Mouse (Mus musculus): ENCODE measurements around the gene Aldh3b2. TPM values are rescaled to one million over a fixed set of nuclear protein-coding genes. Genes with fewer than 3 reads are reported as not detected.
"Not testable (repeated sequence)": the region's sequence is repeated elsewhere in the genome, so short reads cannot be mapped to it uniquely, and the experiment has no call there.

Gene Aldh3b2
- polyA plus RNA-seq, 1 experiment = 2.6 TPM

DNA sequence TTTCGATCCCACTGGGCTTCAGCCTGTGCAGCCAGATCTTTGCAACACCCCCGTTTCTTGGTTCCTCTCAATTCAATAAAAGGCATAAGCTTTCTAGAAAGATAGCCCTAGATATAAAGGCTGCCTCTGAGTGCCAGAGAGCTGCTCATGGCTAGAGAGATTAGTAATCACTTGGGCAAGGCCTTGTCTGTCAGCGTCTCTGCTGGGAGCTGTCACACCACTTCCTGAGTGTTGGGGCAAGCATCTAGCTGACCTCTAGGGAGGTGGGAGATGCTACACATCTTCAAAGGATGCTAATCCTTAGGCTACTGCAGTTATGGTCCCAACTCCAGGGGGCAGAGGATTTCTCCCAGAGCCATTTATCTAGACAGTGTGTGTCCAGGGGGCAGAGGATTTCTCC lies 4.9 kb upstream of the Aldh3b2 start:
- no peak for DNase-seq
- no peak overlapping the region for H3K27ac ChIP-seq (ENCODE audit: insufficient read depth, low read depth, low read length)
- TF ChIP-seq CTCF (conservative IDR thresholded peaks at IDR 0.05; ENCODE audit: insufficient read depth, insufficient read length, low read depth, low read length) (no peak), POLR2A (IDR thresholded peaks at IDR 0.05; ENCODE audit: low read depth, low read length) (no peak)
- WGBS = 82% methylated on average over 3 of the region's 3 CpGs
- no peak overlapping the region for H3K4me3 ChIP-seq (ENCODE audit: insufficient read depth, low read depth, low read length)
- no peaks in the 10 kb centered on the region for H3K4me1 ChIP-seq (ENCODE audit: control insufficient read depth, insufficient read depth, low read length)
- no peaks in the 10 kb centered on the region for H3K27me3 ChIP-seq (replicated peaks; ENCODE audit: control insufficient read depth, insufficient read depth, low read length)
- no peaks in the 10 kb centered on the region for H3K36me3 ChIP-seq (ENCODE audit: control insufficient read depth, insufficient read depth, low read length)

DNA sequence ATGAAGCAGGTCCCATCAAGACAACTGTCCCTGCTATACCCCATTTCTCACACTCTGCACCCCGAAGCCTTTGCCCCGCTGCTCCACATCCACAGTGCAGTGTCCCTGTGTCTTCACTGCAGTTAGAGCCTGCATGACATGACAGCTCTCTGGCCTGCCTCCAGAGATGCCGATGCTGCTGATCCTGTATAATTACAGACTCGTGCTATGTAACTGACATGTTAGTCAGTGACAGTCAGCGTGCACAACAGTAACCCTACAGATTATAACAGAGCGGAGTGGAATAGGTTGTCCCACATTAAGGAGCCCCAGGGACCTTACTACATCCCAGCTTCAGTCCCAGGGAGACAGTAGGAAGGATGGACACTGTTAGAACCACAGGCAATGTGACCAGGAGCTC lies 2.5 kb downstream of the Aldh3b2 start:
- H3K4me3 ChIP-seq (ENCODE audit: insufficient read depth, low read depth, low read length); H3K36me3 ChIP-seq (ENCODE audit: control insufficient read depth, insufficient read depth, low read length); H3K27me3 ChIP-seq (replicated peaks; ENCODE audit: control insufficient read depth, insufficient read depth, low read length); H3K4me1 ChIP-seq (ENCODE audit: control insufficient read depth, insufficient read depth, low read length); H3K27ac ChIP-seq (ENCODE audit: insufficient read depth, low read depth, low read length); DNase-seq: not testable (repeated sequence)
- WGBS = 86% methylated on average over 6 of the region's 6 CpGs

DNA sequence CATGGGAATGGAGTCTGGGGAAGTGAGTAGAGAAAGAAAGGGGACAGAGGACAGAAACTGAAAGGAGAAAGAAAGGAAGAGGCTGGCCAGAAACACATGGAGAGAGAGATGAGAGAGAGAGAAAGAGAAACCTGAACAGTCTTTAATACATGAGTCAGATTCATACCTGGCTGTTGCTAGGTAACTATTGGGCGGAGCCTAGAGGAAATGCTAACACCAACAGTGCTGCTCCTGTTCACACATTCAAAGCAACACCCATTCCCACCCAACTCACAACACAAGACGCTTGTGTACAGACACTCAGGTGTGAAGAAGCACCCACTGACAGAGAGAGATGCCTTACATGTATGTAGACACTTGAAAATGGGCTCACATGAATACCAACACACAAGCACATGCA lies 3.7 kb downstream of the Aldh3b2 start:
- TF ChIP-seq CTCF (conservative IDR thresholded peaks at IDR 0.05; ENCODE audit: insufficient read depth, insufficient read length, low read depth, low read length) (no peak), POLR2A (IDR thresholded peaks at IDR 0.05; ENCODE audit: low read depth, low read length) (no peak)
- WGBS = 87% methylated on average over 2 of the region's 2 CpGs
- Histone ChIP-seq H3K27me3 (replicated peaks; ENCODE audit: control insufficient read depth, insufficient read depth, low read length) (no peaks in the 10 kb centered on the region), H3K4me1 (ENCODE audit: control insufficient read depth, insufficient read depth, low read length) (no peaks in the 10 kb centered on the region; the same call in 1 of the 2 replicates), H3K4me3 (ENCODE audit: insufficient read depth, low read depth, low read length) (no peak overlapping the region), H3K36me3 (ENCODE audit: control insufficient read depth, insufficient read depth, low read length) (no peaks in the 10 kb centered on the region), H3K27ac (ENCODE audit: insufficient read depth, low read depth, low read length) (no peak overlapping the region)
- no peak for DNase-seq

DNA sequence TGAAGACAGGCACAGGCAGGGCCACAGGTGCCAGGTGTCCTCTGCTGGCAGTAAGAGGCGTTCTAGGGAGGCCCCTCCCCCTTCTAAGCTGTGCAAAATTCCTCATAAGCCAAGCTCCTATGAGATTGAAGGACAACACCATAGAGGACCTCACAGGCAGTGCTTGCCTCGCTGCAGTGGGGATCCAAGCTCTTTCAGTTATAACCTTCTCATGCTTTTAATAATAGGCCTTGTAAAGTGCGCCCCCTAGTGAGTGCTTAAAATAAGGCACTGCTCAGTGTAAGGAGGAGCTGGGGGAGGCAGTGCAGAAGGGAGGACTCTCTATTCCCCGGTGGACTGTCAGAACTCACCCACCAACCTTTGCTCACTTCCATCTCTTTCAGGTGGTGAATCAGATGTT lies 8.2 kb downstream of the Aldh3b2 start:
- Histone ChIP-seq H3K27ac (ENCODE audit: insufficient read depth, low read depth, low read length) (no peak overlapping the region), H3K4me1 (ENCODE audit: control insufficient read depth, insufficient read depth, low read length) (peaks cover 11% of the 10 kb centered on the region), H3K27me3 (replicated peaks; ENCODE audit: control insufficient read depth, insufficient read depth, low read length) (no peaks in the 10 kb centered on the region), H3K4me3 (ENCODE audit: insufficient read depth, low read depth, low read length) (no peak overlapping the region), H3K36me3 (ENCODE audit: control insufficient read depth, insufficient read depth, low read length) (no peaks in the 10 kb centered on the region)
- peak; percentile 90 for DNase-seq
- peak; percentile 75 for TF ChIP-seq CTCF (conservative IDR thresholded peaks at IDR 0.05; ENCODE audit: insufficient read depth, insufficient read length, low read depth, low read length)
- no peak for TF ChIP-seq POLR2A (IDR thresholded peaks at IDR 0.05; ENCODE audit: low read depth, low read length)
- WGBS = 6% methylated on average over 4 of the region's 4 CpGs

DNA sequence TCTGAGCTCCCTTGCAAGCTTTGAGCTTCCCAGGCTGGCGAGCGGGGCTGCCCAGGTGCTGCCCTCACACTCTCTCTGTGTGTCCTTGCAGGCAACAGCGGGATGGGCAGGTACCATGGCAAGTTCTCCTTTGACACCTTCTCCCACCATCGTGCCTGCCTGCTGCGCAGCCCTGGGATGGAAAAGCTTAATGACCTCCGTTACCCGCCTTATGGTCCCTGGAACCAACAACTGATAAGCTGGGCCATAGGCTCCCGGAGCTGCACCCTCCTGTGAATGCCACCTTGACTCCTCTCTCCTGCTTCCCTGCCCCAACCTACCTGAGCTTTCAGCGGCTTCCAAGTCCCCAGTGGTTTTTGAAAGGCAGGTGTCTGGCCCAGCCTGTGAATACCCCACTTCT lies 8.8 kb downstream of the Aldh3b2 start:
- no peak overlapping the region for H3K27ac ChIP-seq (ENCODE audit: insufficient read depth, low read depth, low read length)
- WGBS = 81% methylated on average over 9 of the region's 9 CpGs
- TF ChIP-seq CTCF (conservative IDR thresholded peaks at IDR 0.05; ENCODE audit: insufficient read depth, insufficient read length, low read depth, low read length) (no peak), POLR2A (IDR thresholded peaks at IDR 0.05; ENCODE audit: low read depth, low read length) (no peak)

DNA sequence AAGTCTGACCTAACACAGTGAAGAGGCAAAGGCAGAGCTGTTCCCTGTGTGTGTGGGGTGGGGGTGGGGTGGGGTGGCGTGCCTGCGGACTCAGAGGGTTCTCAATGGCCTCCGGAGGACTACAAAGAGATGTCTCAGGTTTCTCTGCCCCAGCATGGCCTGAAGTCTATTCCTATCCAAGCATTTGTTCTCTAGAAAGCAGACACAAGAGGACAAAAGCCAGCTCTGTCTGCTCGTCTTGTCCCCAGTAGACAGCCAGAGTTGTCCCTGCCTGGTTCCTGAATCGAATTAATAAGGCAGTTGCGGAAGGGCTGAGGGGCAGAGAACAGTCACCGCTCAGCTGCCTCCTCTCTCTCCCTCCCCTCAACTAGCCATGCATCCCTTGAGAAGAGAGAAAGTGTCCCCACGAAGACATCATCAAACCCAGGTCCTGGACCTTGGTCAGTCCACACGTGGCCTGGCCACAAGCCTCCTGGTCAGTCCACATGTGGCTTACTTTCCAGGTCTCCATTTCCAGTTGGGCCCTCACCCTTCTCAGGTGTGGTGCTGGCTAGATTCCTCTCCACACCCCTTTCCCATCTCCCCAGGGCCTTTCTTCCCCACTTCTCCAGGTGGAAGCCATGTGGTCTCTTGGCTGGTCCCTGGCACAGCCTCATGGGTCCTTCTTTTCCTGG lies 11.5 kb downstream of the Aldh3b2 start:
- no peak for TF ChIP-seq POLR2A (IDR thresholded peaks at IDR 0.05; ENCODE audit: low read depth, low read length)
- no peak for TF ChIP-seq CTCF (conservative IDR thresholded peaks at IDR 0.05; ENCODE audit: insufficient read depth, insufficient read length, low read depth, low read length)
- Histone ChIP-seq H3K27me3 (replicated peaks; ENCODE audit: control insufficient read depth, insufficient read depth, low read length) (no peaks in the 10 kb centered on the region), H3K4me1 (ENCODE audit: control insufficient read depth, insufficient read depth, low read length) (peaks cover 18% of the 10 kb centered on the region), H3K36me3 (ENCODE audit: control insufficient read depth, insufficient read depth, low read length) (no peaks in the 10 kb centered on the region; the same call in 1 of the 2 replicates), H3K4me3 (ENCODE audit: insufficient read depth, low read depth, low read length) (no peak overlapping the region), H3K27ac (ENCODE audit: insufficient read depth, low read depth, low read length) (peak overlapping the region; percentile 92; the same call in 1 of the 2 replicates)
- peak; percentile 67 for DNase-seq
- 68% methylated on average over 9 of the region's 9 CpGs for WGBS

More for the DNA sequence above, 8.8 kb downstream of the Aldh3b2 start:
- H3K27me3 ChIP-seq (replicated peaks; ENCODE audit: control insufficient read depth, insufficient read depth, low read length) = no peaks in the 10 kb centered on the region
- no peak for DNase-seq
- no peaks in the 10 kb centered on the region for H3K36me3 ChIP-seq (ENCODE audit: control insufficient read depth, insufficient read depth, low read length)
- H3K4me1 ChIP-seq (ENCODE audit: control insufficient read depth, insufficient read depth, low read length) = peaks cover 16% of the 10 kb centered on the region
- H3K4me3 ChIP-seq (ENCODE audit: insufficient read depth, low read depth, low read length) = no peak overlapping the region

- TF ChIP-seq POLR2A (IDR thresholded peaks at IDR 0.05; ENCODE audit: low read depth, low read length) = peak; percentile 4
- no peak for TF ChIP-seq CTCF (conservative IDR thresholded peaks at IDR 0.05; ENCODE audit: insufficient read depth, insufficient read length, low read depth, low read length)
- H3K36me3 ChIP-seq (ENCODE audit: control insufficient read depth, insufficient read depth, low read length) = no peaks in the 10 kb centered on the region; the same call in 1 of the 2 replicates
- peak; percentile 95 for DNase-seq
- H3K27ac ChIP-seq (ENCODE audit: insufficient read depth, low read depth, low read length) = peak overlapping the region; percentile 92
- H3K4me3 ChIP-seq (ENCODE audit: insufficient read depth, low read depth, low read length) = no peak overlapping the region
- 13% methylated on average over 8 of the region's 8 CpGs for WGBS
- H3K4me1 ChIP-seq (ENCODE audit: control insufficient read depth, insufficient read depth, low read length) = peaks cover 18% of the 10 kb centered on the region
- H3K27me3 ChIP-seq (replicated peaks; ENCODE audit: control insufficient read depth, insufficient read depth, low read length) = no peaks in the 10 kb centered on the region
Measured at GRCm38 (mm10) chr19:3985261-3985681, 13.1 kb downstream of the Aldh3b2 start.

Measured in kidney, adult 2 months (tissue).